Mouse (Mus musculus) embryonic facial prominence, embryonic 14.5 days (tissue): ENCODE measurements around the gene Nupr1. TPM values are rescaled to one million over a fixed set of nuclear protein-coding genes. Genes with fewer than 3 reads are reported as not detected.

ENCODE experiments used
- microRNA-seq: library from miRNA; unstranded; fragments of <30 nt; microRNA quantifications from one replicate; pipeline ENCODE4, GENCODE M21; 2016; ENCODE audit warnings: borderline number of aligned reads
- polyA plus RNA-seq: library from polyadenylated mRNA; unstranded; fragments of >200 nt; fragmentation: Nextera tagmentation; extraction: Ambion mirVana; gene quantifications from 2 replicates; pipeline ENCODE4 v1.2.1, GENCODE M21; 2014

Nupr1 gene
- polyA plus RNA-seq, 1 experiment from 2014 or later = 39.9 TPM

Small RNAs within 50 kb of the gene (microRNA-seq; reads per million reads assigned to microRNA genes)
- gene Mir7059 = 1.2 reads per million

Other genes with a start within 250 kb of the Nupr1 start
- gene Nfatc2ip, start 234.1 kb downstream of the Nupr1 start, polyA plus RNA-seq = 2.5 and 2.6 TPM in 2 replicates
- 0.19 and 0.28 TPM in 2 replicates for gene Cd19, start 216.0 kb downstream of the Nupr1 start, polyA plus RNA-seq
- gene Rabep2, start 202.1 kb downstream of the Nupr1 start, polyA plus RNA-seq = 26.4 and 28.9 TPM in 2 replicates
- 235 and 334 TPM in 2 replicates for gene Atp2a1, start 167.8 kb downstream of the Nupr1 start, polyA plus RNA-seq
- 44.3 and 46.3 TPM in 2 replicates for gene Sh2b1, start 155.4 kb downstream of the Nupr1 start, polyA plus RNA-seq
- 127 and 130 TPM in 2 replicates for gene Tufm, start 143.5 kb downstream of the Nupr1 start, polyA plus RNA-seq
- gene Atxn2l, start 127.4 kb downstream of the Nupr1 start, polyA plus RNA-seq = 49.8 and 54.8 TPM in 2 replicates
- gene Eif3c, start 64.5 kb downstream of the Nupr1 start, polyA plus RNA-seq = 158 and 167 TPM in 2 replicates
- 0.97 and 1.8 TPM in 2 replicates for gene Apobr, start 45.9 kb downstream of the Nupr1 start, polyA plus RNA-seq
- 27.8 and 31.8 TPM in 2 replicates for gene Cln3, start 45.0 kb downstream of the Nupr1 start, polyA plus RNA-seq
- gene Il27, start 35.9 kb downstream of the Nupr1 start, polyA plus RNA-seq = not detected in 2 replicates
- gene Sgf29, start 18.4 kb upstream of the Nupr1 start, polyA plus RNA-seq = 40.8 and 45.4 TPM in 2 replicates
- gene Sult1a1, start 45.6 kb upstream of the Nupr1 start, polyA plus RNA-seq = 13.5 and 17.9 TPM in 2 replicates
- 108 and 130 TPM in 2 replicates for gene Bola2, start 64.5 kb upstream of the Nupr1 start, polyA plus RNA-seq
- gene Slx1b, start 64.9 kb upstream of the Nupr1 start, polyA plus RNA-seq = 5.3 and 6.4 TPM in 2 replicates
- 44.9 and 45.2 TPM in 2 replicates for gene Coro1a, start 76.9 kb upstream of the Nupr1 start, polyA plus RNA-seq
- gene Mapk3, start 128.7 kb upstream of the Nupr1 start, polyA plus RNA-seq = 61.9 and 62.3 TPM in 2 replicates
- 2.1 and 5.1 TPM in 2 replicates for gene Gdpd3, start 135.5 kb upstream of the Nupr1 start, polyA plus RNA-seq
- gene Ypel3, start 146.1 kb upstream of the Nupr1 start, polyA plus RNA-seq = 117 and 123 TPM in 2 replicates
- 0.24 and 0.35 TPM in 2 replicates for gene Tbx6, start 150.6 kb upstream of the Nupr1 start, polyA plus RNA-seq
- gene Ppp4c, start 161.6 kb upstream of the Nupr1 start, polyA plus RNA-seq = 214 and 256 TPM in 2 replicates
- gene Fam57b, start 166.8 kb upstream of the Nupr1 start, polyA plus RNA-seq = 1.1 and 1.9 TPM in 2 replicates
- not detected in 2 replicates for gene 4930451I11Rik, start 200.8 kb upstream of the Nupr1 start, polyA plus RNA-seq
- 1.7 and 2.0 TPM in 2 replicates for gene Doc2a, start 216.6 kb upstream of the Nupr1 start, polyA plus RNA-seq
- 13.2 and 14.8 TPM in 2 replicates for gene Hirip3, start 231.1 kb upstream of the Nupr1 start, polyA plus RNA-seq
- 75.0 and 86.1 TPM in 2 replicates for gene Ino80e, start 231.5 kb upstream of the Nupr1 start, polyA plus RNA-seq